Mouse (Mus musculus): ENCODE results near the gene Vmn2r69. TPM values are rescaled to one million over a fixed set of nuclear protein-coding genes. Genes with fewer than 3 reads are reported as not detected.

The Vmn2r69 gene
- not detected in 2 replicates for polyA plus RNA-seq (2012; rRNA removed)

GRCm38 (mm10) chr7:85415820-85416219 is at the start of gene Vmn2r69:
Vmn2r69 (minus strand) TSS chr7:85415920.

Other genes with a start within 250 kb of the Vmn2r69 start
- not detected in 2 replicates for gene Vmn2r68, start 178.1 kb downstream of the Vmn2r69 start, polyA plus RNA-seq (2012; rRNA removed)
- gene Vmn2r71, start 147.2 kb upstream of the Vmn2r69 start, polyA plus RNA-seq (2012; rRNA removed) = not detected in 2 replicates
- not detected in 2 replicates for gene Vmn2r70, start 153.3 kb upstream of the Vmn2r69 start, polyA plus RNA-seq (2012; rRNA removed)

Data from central nervous system, embryonic 14 days (tissue).